Mouse (Mus musculus) A20 (cell line): ENCODE data around the gene Mansc4.

ENCODE experiments used
- DNase-seq: peaks from one replicate; pipeline ENCODE4 v3.0.0-alpha.2; 2011; ENCODE audit warnings: low read depth, low spot score

Mansc4 gene

DNA sequence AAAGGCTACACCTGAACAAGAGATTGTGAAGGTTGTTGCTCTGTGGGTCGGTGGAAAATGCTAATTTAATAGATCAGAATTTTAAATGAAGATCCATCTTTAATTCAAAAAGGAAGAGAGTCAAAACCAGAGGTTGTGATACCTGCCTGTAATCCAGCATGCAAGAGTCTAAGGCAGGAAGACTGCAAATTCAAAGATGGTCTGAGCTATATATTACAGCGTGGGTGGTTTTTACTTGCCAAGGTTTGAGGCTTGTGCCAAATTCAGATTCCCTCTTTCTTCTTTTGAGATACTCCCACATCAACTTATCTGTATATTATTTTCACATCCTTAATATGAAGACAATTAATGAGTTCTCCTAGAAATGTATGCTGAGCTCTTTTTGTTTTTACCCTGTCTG is 58.4 kb downstream of the Mansc4 start:
- DNase-seq: no peak
